Mouse (Mus musculus) midbrain, postnatal 0 days (tissue): ENCODE measurements at regions not wholly inside any gene's neighbourhood (a gene's known extent, or its start where the extent isn't known, plus 50 kb on each side); places are given as distances from the start of the nearest gene placed in this dataset.
A peak's percentile ranks its signal among the peaks of the same experiment; 100 is the strongest.

Source experiments
- ATAC-seq: fragments of 200-750 bp; cut with Nextera tagmentation; 2 replicates; pipeline ENCODE4 v1.8.0; 2017; ENCODE audit warnings: moderate number of reproducible peaks, mild to moderate bottlenecking, moderate TSS enrichment, moderate library complexity; ENCODE audit not compliant: low FRiP score
- DNase-seq: peaks from one replicate; pipeline ENCODE4 v3.0.0-alpha.2; 2015; ENCODE audit warnings: low spot score
- H3K27ac ChIP-seq: fragments of 300-500 bp; sonication (generic); 2 replicates; pipeline ENCODE4 v1.5.1; 2014; ENCODE audit warnings: low read depth, mild to moderate bottlenecking, low read length, mixed read lengths
- H3K27me3 ChIP-seq: fragments of 300-500 bp; sonication (generic); 2 replicates; pipeline ENCODE4 v1.6.1; 2014; ENCODE audit warnings: low read length, control low read depth, mixed read lengths; ENCODE audit not compliant: insufficient read depth
- H3K36me3 ChIP-seq: fragments of 300-500 bp; sonication (generic); 2 replicates; pipeline ENCODE4 v1.6.1; 2014; ENCODE audit warnings: low read length, control low read depth, mixed read lengths; ENCODE audit not compliant: insufficient read depth
- H3K4me1 ChIP-seq: fragments of 300-500 bp; sonication (generic); 2 replicates; pipeline ENCODE4 v1.6.1; 2014; ENCODE audit warnings: mild to moderate bottlenecking, control low read depth, antibody characterized with exemption, low read length, mixed read lengths; ENCODE audit not compliant: insufficient read depth
- H3K4me2 ChIP-seq: fragments of 300-500 bp; sonication (generic); 2 replicates; pipeline ENCODE4 v1.6.1; 2014; ENCODE audit warnings: low read depth, mild to moderate bottlenecking, low read length, mixed read lengths; ENCODE audit not compliant: poor library complexity, severe bottlenecking
- H3K4me3 ChIP-seq: fragments of 300-500 bp; sonication (generic); 2 replicates; pipeline ENCODE4 v1.5.1; 2014; ENCODE audit warnings: low read depth, mild to moderate bottlenecking, low read length, moderate library complexity
- H3K9ac ChIP-seq: fragments of 300-500 bp; sonication (generic); replicated peaks from 2 replicates; pipeline ENCODE4 v1.6.1; 2014; ENCODE audit warnings: mild to moderate bottlenecking, low read length, moderate library complexity, mixed read lengths; ENCODE audit not compliant: poor library complexity, severe bottlenecking
- H3K9me3 ChIP-seq: fragments of 300-500 bp; sonication (generic); 2 replicates; pipeline ENCODE4 v1.6.1; 2016; ENCODE audit warnings: low read length, control low read depth
- CTCF ChIP-seq: IDR thresholded peaks from 2 replicates; pipeline ENCODE4 v1.5.1; 2016; ENCODE audit warnings: antibody characterized with exemption, mild to moderate bottlenecking
- WGBS: fragments of 180-500 bp; shearing (Covaris S2); extraction: QIAGEN DNeasy Blood & Tissue Kit; methylation state at CpG from one replicate; pipeline ENCODE4 v1.1.7; 2014; 5-methylcytosine and 5-hydroxymethylcytosine counted together

DNA sequence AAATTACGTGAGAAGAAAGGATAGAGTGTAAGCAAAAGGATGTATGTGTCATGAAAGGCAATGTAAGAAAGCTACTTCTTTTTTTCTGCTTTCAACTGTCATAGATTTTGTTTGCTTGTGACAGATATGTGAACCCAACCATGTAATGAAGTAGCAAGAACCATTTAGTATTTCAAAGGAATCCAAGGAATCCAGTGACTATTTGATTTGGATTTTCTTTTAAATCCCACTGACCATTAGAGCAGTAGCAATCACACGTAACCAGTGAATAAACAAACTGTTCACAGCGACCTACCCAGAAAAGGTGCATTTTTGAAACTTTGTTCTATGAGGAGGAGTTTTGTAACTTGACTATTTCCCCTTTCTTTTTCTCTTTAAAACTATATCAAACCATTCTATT is 981.2 kb upstream of the Luzp2 start:
- no peaks in the 10 kb centered on the region for H3K9me3 ChIP-seq
- no peaks in the 10 kb centered on the region for H3K36me3 ChIP-seq
- H3K9ac ChIP-seq: no peak overlapping the region
- no peak overlapping the region for H3K4me2 ChIP-seq
- 62% methylated on average over 3 of the region's 3 CpGs for WGBS
- no peak for TF ChIP-seq CTCF
- H3K27ac ChIP-seq: no peak overlapping the region
- ATAC-seq: no peak
- H3K27me3 ChIP-seq: no peaks in the 10 kb centered on the region
- H3K4me1 ChIP-seq: no peaks in the 10 kb centered on the region
- no peak for DNase-seq
- no peak overlapping the region for H3K4me3 ChIP-seq

DNA sequence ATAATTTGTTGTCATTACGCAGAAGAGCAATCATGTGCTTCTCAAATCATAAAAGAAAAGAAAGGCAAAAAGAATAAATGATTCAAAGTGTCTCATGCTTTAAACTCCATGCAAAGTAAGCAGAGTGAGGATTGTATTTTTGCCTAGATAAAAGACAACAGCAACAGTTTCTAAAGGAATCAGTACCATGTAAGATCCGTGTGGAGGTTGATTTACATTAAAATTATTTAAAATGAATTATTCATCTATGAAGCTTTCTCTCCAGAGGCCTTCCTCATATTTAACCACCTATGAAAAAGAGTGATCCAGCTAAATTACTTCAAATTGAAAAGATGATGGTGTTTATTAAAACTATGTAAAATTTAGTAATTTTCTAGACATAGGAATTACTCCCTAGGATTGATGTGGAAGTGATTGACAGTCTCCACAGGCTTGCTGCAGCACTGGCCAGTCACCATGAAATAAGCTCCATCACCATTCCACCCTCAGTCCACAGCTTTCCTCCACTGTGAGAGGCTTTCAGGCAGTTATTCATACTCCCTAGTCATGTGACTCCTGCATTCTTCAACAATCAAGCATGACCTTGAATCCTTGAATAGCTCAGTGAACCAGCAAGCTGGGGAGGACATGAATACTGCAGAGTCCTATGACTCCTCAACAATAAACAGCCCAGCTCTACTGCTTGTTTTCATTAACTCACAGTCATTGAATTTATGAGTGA is 962.7 kb upstream of the Luzp2 start:
- no peaks in the 10 kb centered on the region for H3K36me3 ChIP-seq
- no peak overlapping the region for H3K9ac ChIP-seq
- no peak overlapping the region for H3K27ac ChIP-seq
- peak; percentile 2 for DNase-seq
- WGBS: 31% methylated on average over 2 of the region's 2 CpGs
- H3K4me1 ChIP-seq: no peaks in the 10 kb centered on the region
- no peak overlapping the region for H3K4me2 ChIP-seq
- no peaks in the 10 kb centered on the region for H3K9me3 ChIP-seq
- ATAC-seq: no peak
- no peaks in the 10 kb centered on the region for H3K27me3 ChIP-seq
- H3K4me3 ChIP-seq: no peak overlapping the region
- TF ChIP-seq CTCF: no peak

DNA sequence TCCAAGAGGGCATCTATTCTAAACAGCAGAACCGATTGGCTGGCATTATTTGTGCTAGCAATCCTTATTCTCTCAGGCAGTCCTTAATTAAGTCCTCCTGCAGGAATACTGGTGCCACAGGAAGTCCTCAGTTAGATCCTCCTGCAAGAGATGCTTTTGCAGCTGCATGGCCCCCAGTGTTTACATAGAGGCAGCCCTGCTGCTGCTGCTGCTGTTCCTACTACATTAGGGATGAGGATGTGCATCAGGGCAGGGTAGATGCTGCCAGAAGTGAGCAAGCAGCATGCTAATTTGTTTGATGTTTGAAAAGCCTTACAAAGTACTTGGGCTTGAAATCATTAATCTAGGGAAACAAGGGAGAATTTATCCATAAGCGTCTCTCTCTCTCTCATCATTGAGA is 922.3 kb upstream of the Luzp2 start:
- Histone ChIP-seq H3K4me3 (no peak overlapping the region), H3K9me3 (no peaks in the 10 kb centered on the region), H3K27me3 (no peaks in the 10 kb centered on the region), H3K36me3 (no peaks in the 10 kb centered on the region), H3K4me1 (no peaks in the 10 kb centered on the region), H3K27ac (no peak overlapping the region), H3K9ac (no peak overlapping the region), H3K4me2 (no peak overlapping the region)
- DNase-seq (peak; percentile 3), ATAC-seq (no peak)
- WGBS: 50% methylated on average over 2 of the region's 2 CpGs
- no peak for TF ChIP-seq CTCF

DNA sequence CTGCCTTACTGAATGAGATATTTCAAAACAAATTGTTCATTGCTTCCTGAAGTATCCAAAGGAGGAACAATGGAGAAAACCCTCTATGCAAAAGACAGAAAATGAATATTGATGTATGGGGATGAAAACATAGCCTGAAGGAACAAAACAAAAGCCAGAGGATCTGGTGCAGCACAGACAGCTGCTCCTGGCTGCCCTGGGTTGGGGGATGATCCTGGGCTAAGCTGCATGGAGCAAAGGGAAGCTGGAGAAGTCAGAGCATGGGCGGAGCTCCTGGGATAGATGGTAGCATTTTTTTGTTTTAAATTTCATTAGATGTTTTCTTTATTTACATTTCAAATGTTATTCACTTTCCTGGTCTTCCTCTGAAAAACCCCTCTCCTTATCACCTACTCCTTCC is 879.6 kb upstream of the Luzp2 start:
- H3K4me3 ChIP-seq: no peak overlapping the region
- no peak overlapping the region for H3K9ac ChIP-seq
- DNase-seq (no peak), ATAC-seq (no peak)
- no peaks in the 10 kb centered on the region for H3K27me3 ChIP-seq
- H3K27ac ChIP-seq: no peak overlapping the region
- no peaks in the 10 kb centered on the region for H3K9me3 ChIP-seq
- no peaks in the 10 kb centered on the region for H3K4me1 ChIP-seq
- WGBS: 86% methylated on average over 1 of the region's 1 CpGs
- TF ChIP-seq CTCF: no peak
- H3K4me2 ChIP-seq: no peak overlapping the region
- no peaks in the 10 kb centered on the region for H3K36me3 ChIP-seq

DNA sequence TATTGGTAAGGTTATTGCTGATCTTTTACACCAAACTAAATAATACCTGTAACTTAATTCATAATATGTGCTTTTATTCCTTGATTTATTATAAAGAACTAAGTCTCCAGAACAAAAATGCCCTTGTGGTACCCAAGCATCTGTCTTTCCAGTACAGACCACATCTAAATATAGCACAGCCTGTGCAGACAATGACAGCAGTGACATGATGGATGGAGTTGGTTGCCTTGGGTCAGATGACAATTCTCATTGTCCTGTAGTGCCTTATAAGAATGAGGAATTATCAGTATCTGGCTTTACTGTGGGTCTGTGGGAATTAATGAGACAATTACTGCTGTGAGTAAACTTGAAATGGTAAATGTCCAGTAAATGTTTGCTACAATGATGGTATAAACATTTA is 859.8 kb upstream of the Luzp2 start:
- DNase-seq (no peak), ATAC-seq (no peak)
- Histone ChIP-seq H3K27me3 (no peaks in the 10 kb centered on the region), H3K4me1 (no peaks in the 10 kb centered on the region), H3K9ac (no peak overlapping the region), H3K9me3 (no peaks in the 10 kb centered on the region; the same call in 1 of the 2 replicates), H3K4me3 (no peak overlapping the region), H3K36me3 (no peaks in the 10 kb centered on the region), H3K4me2 (no peak overlapping the region), H3K27ac (no peak overlapping the region)
- TF ChIP-seq CTCF: no peak

DNA sequence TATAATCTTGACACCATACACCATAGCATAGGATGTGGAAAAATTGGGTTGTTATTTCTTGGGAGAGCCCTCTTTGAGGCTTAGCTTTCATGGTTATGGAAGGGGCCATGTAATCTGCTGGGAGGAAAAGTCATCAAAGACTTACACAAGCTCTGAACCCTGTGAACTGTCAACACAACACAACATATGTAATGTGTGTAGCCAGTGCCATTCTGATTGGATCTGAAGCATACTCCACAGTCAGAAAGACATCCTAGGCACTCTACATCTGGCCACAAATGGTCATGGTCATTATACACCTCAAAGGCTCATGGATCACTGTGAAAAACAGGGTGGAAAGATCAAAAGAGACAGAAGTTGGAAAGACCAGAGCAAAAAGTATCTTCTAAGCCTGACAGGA is 839.3 kb upstream of the Luzp2 start:
- no peak overlapping the region for H3K4me3 ChIP-seq
- no peak for DNase-seq
- H3K9me3 ChIP-seq: no peaks in the 10 kb centered on the region
- no peak overlapping the region for H3K9ac ChIP-seq
- no peaks in the 10 kb centered on the region for H3K36me3 ChIP-seq
- ATAC-seq: no peak
- no peaks in the 10 kb centered on the region; the same call in 1 of the 2 replicates for H3K4me1 ChIP-seq
- no peak for TF ChIP-seq CTCF
- H3K27ac ChIP-seq: no peak overlapping the region
- H3K4me2 ChIP-seq: no peak overlapping the region
- no peaks in the 10 kb centered on the region for H3K27me3 ChIP-seq
